Mouse (Mus musculus) 3T3-L1 (cell line): ENCODE data around the gene Cyp4a10.
"Not testable (repeated sequence)": the region's sequence is repeated elsewhere in the genome, so short reads cannot be mapped to it uniquely, and the experiment has no call there.

Experiments used
- DNase-seq: peaks from one replicate; pipeline ENCODE4 v3.0.0-alpha.2; 2015; ENCODE audit warnings: low read depth, low spot score

The Cyp4a10 gene

GRCm38 (mm10) chr4:115518000-115518399, at the start of gene Cyp4a10:
TSS of gene Cyp4a10 (plus strand) at chr4:115518264.
- DNase-seq: not testable (repeated sequence)

- not testable (repeated sequence) for DNase-seq
These were observed 44.5 kb upstream of the Cyp4a10 start for GRCm38 (mm10) chr4:115473585-115473984.

GRCm38 (mm10) chr4:115476051-115476450, 42.0 kb upstream of the Cyp4a10 start:
- DNase-seq: not testable (repeated sequence)

GRCm38 (mm10) chr4:115481006-115481652, 36.9 kb upstream of the Cyp4a10 start:
- DNase-seq: no peak

- no peak for DNase-seq
These were observed 22.1 kb upstream of the Cyp4a10 start, which contains the start of gene Cyp4a14 for GRCm38 (mm10) chr4:115496001-115496400. TSS of gene Cyp4a14 (minus strand) at chr4:115496142.

- DNase-seq: no peak
These were observed 20.6 kb upstream of the Cyp4a10 start for GRCm38 (mm10) chr4:115497466-115497865.

GRCm38 (mm10) chr4:115513964-115514363, 4.1 kb upstream of the Cyp4a10 start:
- not testable (repeated sequence) for DNase-seq

- DNase-seq: no peak
These were observed 1.4 kb downstream of the Cyp4a10 start for GRCm38 (mm10) chr4:115519444-115519843.

- DNase-seq: no peak
These were observed 3.7 kb downstream of the Cyp4a10 start for GRCm38 (mm10) chr4:115521766-115522165.

GRCm38 (mm10) chr4:115545101-115545500, 27.0 kb downstream of the Cyp4a10 start:
- DNase-seq: no peak

- no peak for DNase-seq
These were observed 28.2 kb downstream of the Cyp4a10 start for GRCm38 (mm10) chr4:115546141-115546828.

- no peak for DNase-seq
These were observed 34.7 kb downstream of the Cyp4a10 start for GRCm38 (mm10) chr4:115552726-115553125.

GRCm38 (mm10) chr4:115555513-115555912, 37.4 kb downstream of the Cyp4a10 start:
- no peak for DNase-seq

GRCm38 (mm10) chr4:115557861-115558561, 39.9 kb downstream of the Cyp4a10 start:
- DNase-seq: no peak

GRCm38 (mm10) chr4:115561236-115561635, 43.2 kb downstream of the Cyp4a10 start:
- not testable (repeated sequence) for DNase-seq

- DNase-seq: no peak
These were observed 45.3 kb downstream of the Cyp4a10 start, which contains the start of gene Cyp4a31 for GRCm38 (mm10) chr4:115563401-115563800. TSS of gene Cyp4a31 (plus strand) at chr4:115563649.

- not testable (repeated sequence) for DNase-seq
These were observed 46.6 kb downstream of the Cyp4a10 start for GRCm38 (mm10) chr4:115564469-115565225.

GRCm38 (mm10) chr4:115575255-115575654, 57.2 kb downstream of the Cyp4a10 start:
- no peak for DNase-seq

GRCm38 (mm10) chr4:115575776-115576175, 57.7 kb downstream of the Cyp4a10 start:
- no peak for DNase-seq

GRCm38 (mm10) chr4:115583036-115583435, 65.0 kb downstream of the Cyp4a10 start:
- DNase-seq: no peak
